Mouse (Mus musculus) right cerebral cortex, postnatal 25 days (tissue): Measurements from ENCODE around the gene A4galt.
"Not testable (repeated sequence)": the region's sequence is repeated elsewhere in the genome, so short reads cannot be mapped to it uniquely, and the experiment has no call there.

ENCODE experiments used
- DNase-seq: peaks from one replicate; pipeline ENCODE4 v3.0.0; 2022

Gene A4galt

DNA sequence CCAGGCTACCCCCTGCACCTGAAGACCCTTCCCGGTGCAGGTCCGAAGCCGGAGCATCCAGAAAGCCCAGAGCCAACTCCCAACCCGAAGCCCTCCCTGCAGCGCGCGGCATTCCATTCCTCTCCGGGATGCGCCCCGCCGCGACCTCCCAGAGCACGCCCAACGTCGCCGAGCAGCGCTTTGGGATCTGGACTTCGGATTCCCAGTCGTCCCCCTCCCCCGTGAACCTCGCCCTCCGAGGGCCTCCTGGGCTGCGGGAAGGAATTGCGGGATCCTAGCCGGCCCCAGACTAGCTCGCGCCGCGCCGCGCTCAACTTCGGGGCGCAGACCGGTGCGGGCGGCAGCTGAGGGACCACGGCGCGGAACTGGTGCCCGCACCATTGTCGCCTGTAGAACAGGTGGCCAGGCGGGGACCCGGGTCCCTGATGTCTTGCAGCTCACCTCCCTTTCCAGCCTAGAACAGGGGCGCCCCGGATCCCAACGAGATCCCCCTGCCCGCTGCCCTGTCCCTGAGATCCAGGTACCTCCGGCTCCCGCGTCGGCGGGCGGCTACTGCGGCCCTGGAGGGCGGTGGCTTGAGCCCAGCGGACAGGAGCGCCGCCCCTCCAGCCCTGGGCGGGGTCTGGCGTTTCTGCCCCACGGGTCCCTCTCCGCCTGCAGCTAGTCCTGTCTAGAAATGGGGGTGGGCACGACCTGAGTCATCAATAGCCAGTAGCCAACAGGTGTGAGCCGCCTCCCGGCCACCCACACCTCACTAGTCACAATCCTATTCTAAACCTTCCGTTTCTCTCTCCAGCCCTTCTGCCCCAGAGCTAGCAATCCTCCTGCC is at the start of gene A4galt:
TSS of gene A4galt (minus strand) at position 599 of the 829 bp plus-strand sequence.
- no peak for DNase-seq

- DNase-seq = no peak
Measured at GRCm38 (mm10) chr15:83299916-83300582, 48.5 kb upstream of the A4galt start.

- DNase-seq = no peak
Measured at GRCm38 (mm10) chr15:83299450-83299849, 47.9 kb upstream of the A4galt start.

GRCm38 (mm10) chr15:83298810-83299209 is 47.2 kb upstream of the A4galt start:
- DNase-seq = no peak

- no peak for DNase-seq
Measured at GRCm38 (mm10) chr15:83298313-83298712, 46.7 kb upstream of the A4galt start.

- DNase-seq = no peak
Measured at GRCm38 (mm10) chr15:83296771-83297311, 45.3 kb upstream of the A4galt start.

DNA sequence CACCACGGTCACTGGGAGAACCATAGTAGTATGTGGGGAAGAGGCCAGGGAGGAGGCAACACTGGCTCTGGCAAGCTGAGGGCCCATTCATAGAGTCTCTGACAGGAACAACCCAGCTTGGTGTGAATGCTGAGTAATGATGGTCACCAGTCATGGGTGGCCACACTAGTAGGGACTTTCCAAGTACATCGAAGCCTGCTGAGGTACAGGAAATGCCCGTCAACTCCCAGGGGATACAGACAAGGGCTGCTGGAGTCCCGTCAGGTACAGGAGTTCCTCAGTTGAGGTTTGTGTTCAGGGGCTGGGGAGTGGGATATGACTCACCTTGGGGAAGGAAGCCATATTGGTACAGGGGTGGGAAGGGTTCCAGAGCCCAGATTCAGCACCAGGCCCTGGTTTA is 44.5 kb upstream of the A4galt start:
- DNase-seq = no peak

GRCm38 (mm10) chr15:83294954-83295353 is 43.4 kb upstream of the A4galt start:
- DNase-seq = no peak

GRCm38 (mm10) chr15:83293706-83294645 is 42.4 kb upstream of the A4galt start:
- DNase-seq = no peak

DNA sequence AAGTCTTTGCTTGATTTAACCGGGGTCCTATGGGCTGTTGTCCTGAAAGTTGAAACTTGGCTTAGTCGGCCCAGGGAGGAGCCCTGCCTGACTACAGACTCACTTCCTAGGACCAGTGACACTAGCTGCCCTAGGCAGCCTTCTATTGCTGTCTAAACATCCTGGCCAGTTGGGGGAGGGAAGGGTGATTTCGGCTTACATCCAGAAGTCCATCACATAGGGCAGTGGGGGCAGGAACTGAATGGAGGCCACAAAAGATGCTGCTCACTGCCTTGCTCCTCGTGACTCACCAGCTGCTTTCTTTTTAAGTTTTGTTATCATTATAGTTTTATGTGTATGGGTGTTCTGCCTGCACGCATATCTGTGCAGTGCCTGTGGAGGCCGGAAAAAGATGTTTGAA is 41.6 kb upstream of the A4galt start:
- no peak for DNase-seq

- no peak for DNase-seq
Measured at GRCm38 (mm10) chr15:83292261-83293056, 40.9 kb upstream of the A4galt start.

DNA sequence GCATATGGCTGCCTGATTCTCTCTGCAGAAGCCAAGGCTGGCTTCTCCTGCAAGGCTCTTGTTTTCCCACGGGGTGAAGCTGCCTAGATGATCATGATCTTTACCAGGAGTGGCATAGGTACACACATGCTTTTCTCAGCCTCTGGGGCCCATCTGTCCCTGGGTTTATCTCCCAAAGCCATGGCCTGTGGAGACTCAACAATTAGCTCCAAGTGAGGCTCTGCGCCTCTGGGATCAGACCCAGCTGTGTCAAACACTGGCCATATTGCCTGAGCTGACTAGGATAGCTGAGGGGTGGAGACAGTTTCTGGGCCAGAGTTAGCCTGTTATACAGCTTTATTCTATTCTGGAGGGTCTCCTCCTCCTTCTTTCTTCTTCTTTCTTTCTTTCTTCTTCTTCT is 39.3 kb upstream of the A4galt start:
- no peak for DNase-seq

- no peak for DNase-seq
Measured at GRCm38 (mm10) chr15:83284828-83285227, 33.3 kb upstream of the A4galt start.

DNA sequence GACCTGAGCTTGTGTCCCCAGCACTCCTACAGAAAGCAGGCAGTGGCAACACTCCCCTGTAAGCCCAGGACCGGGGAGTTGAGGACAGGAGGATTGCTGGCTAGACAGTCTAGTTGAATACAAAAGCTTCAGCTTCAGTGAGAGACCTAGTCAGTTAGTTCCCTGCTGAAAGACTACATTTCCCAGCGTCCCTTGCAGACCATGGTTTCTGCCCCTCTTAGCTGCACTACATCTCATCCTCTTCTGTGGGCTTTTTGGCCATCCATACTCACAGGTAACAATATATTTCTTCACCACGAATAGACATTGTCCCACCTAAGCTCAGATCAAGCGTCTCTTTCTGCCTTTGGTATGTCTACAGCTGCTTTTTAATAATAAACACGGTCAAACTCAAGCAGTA is 30.8 kb upstream of the A4galt start:
- DNase-seq = no peak

DNA sequence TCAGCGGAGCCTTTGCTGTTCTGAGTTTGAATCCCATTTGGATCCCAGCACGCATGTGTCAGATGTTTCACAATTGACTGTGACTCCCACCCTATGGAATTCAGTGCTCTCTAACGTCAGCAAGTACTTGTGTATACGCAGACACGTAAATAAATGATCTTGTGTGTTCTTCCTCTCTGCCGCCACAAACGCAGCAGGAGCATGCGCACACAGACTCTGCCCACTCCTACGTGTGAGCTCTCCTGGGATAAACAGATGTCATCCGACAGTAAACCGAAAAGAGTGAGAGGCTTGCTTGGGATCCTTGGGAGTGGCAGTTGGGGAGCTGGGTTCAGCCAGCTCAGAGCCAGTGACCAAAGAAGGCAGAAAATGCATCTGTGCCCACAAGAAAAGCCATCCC is 29.7 kb upstream of the A4galt start:
- DNase-seq = no peak

DNA sequence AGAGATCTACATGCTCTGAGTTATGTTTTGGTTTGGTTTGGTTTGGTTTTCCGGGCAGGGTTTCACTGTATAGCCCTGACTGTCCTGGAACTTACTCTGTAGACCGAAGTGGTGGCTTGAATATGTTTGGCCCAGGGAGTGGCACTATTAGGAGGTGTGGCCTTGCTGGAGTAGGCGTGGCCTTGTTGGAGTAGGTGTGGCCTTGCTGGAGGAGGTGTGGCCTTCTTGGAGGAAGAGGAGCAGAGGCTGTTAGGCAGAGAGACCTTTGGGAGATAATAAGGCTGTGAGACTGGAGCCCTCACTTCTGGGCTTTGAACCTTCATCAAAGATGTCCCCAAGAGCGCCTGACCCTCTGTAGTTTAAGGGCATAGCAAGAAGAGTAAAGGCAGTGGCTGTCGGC is 27.0 kb upstream of the A4galt start:
- no peak for DNase-seq

GRCm38 (mm10) chr15:83277451-83277850 is 25.9 kb upstream of the A4galt start:
- DNase-seq = peak; percentile 40

DNA sequence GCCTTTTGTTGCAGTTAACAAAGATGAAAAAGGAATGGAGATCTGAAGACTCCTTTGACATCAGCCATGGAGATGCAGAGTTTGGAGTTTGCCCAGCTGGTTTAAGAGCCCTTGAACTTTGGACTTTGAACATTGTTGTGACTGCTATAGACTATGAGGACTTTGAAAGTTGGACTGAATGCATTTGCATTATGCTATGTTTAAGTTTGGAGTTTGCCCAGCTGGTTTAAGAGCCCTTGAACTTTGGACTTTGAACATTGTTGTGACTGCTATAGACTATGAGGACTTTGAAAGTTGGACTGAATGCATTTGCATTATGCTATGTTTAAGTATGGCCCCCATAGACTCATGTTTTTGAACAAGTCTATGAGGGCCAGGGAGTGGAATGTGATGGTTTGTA is 22.7 kb upstream of the A4galt start:
- not testable (repeated sequence) for DNase-seq

DNA sequence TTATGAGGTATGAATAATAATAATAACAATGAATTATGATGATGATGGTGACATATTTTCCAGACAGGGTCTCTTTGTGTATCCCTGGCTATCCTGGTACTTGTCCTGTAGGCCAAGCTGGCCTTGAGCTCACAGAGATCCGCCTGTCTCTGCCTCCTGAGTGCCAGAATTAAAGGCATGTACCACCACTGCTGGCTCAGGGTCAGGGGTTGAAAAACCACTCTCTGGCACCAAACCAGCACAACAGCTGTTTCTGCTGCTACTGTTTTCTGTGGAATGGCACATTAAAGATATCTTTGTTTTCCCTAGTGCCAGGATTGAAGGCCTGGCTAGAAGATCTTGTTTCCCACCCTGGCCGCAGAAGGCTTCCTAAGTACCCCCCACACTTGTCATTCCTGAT is 21.4 kb upstream of the A4galt start:
- DNase-seq = no peak

GRCm38 (mm10) chr15:83271221-83271620 is 19.6 kb upstream of the A4galt start:
- DNase-seq = not testable (repeated sequence)

DNA sequence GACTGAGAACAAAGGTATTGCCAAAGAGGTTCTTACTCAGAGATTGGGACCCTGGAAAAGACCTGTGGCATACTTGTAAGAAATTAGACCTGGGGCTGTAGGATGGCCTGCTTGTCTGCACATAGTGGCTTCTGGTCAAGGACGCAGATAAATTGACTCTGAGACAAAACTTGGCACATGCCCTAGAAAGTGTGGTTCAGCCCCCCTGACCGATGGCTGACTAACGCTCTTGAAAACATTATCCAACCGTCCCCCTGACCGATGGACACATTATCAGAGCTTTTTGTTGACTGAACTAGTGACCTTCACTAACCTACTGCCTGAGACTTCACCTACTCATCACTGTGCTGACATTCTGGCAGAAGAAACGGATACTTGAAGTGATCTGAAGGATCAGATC is 18.4 kb upstream of the A4galt start:
- not testable (repeated sequence) for DNase-seq

- not testable (repeated sequence) for DNase-seq
Measured at GRCm38 (mm10) chr15:83268428-83268827, 16.9 kb upstream of the A4galt start.
